Mouse (Mus musculus) intestine, postnatal 0 days (tissue): ENCODE measurements at regions not wholly inside any gene's neighbourhood (a gene's known extent, or its start where the extent isn't known, plus 50 kb on each side); places are given as distances from the start of the nearest gene placed in this dataset.

ENCODE experiments used
- ATAC-seq: fragments of 200-750 bp; cut with Nextera tagmentation; 2 replicates; pipeline ENCODE4 v1.8.0; 2017; ENCODE audit warnings: mild to moderate bottlenecking, moderate TSS enrichment, moderate library complexity
- H3K27ac ChIP-seq: fragments of 300-500 bp; sonication (generic); 2 replicates; pipeline ENCODE4 v1.5.1; 2014; ENCODE audit warnings: mild to moderate bottlenecking, low read depth, low read length, moderate library complexity
- H3K27me3 ChIP-seq: fragments of 300-500 bp; sonication (generic); replicated peaks from 2 replicates; pipeline ENCODE4 v1.6.1; 2014; ENCODE audit warnings: low read length, mixed read lengths; ENCODE audit not compliant: control insufficient read depth, insufficient read depth
- H3K36me3 ChIP-seq: fragments of 300-500 bp; sonication (generic); 2 replicates; pipeline ENCODE4 v1.6.1; 2014; ENCODE audit warnings: mild to moderate bottlenecking, moderate library complexity; ENCODE audit not compliant: control insufficient read depth, insufficient read depth
- H3K4me1 ChIP-seq: fragments of 300-500 bp; sonication (generic); replicated peaks from 2 replicates; pipeline ENCODE4 v1.6.1; 2014; ENCODE audit warnings: antibody characterized with exemption, low read length, mixed read lengths; ENCODE audit not compliant: control insufficient read depth, insufficient read depth
- H3K4me2 ChIP-seq: fragments of 300-500 bp; sonication (generic); replicated peaks from 2 replicates; pipeline ENCODE4 v1.6.1; 2014; ENCODE audit warnings: low read depth, mild to moderate bottlenecking, moderate library complexity
- H3K4me3 ChIP-seq: fragments of 300-500 bp; sonication (generic); 2 replicates; pipeline ENCODE4 v1.5.1; 2014; ENCODE audit warnings: low read depth, low read length
- H3K9ac ChIP-seq: fragments of 300-500 bp; sonication (generic); 2 replicates; pipeline ENCODE4 v1.6.1; 2014; ENCODE audit warnings: mild to moderate bottlenecking, low read depth, low read length
- H3K9me3 ChIP-seq: fragments of 300-500 bp; sonication (generic); 2 replicates; pipeline ENCODE4 v1.6.1; 2016; ENCODE audit warnings: mixed run types; ENCODE audit not compliant: control insufficient read depth
- CTCF ChIP-seq: sonication (generic); IDR thresholded peaks from 2 replicates; pipeline ENCODE4 v1.5.1; 2016; ENCODE audit warnings: low read depth, mild to moderate bottlenecking, control low read depth, antibody characterized with exemption, moderate library complexity
- WGBS: fragments of 180-500 bp; shearing (Covaris S2); extraction: QIAGEN DNeasy Blood & Tissue Kit; methylation state at CpG from one replicate; pipeline ENCODE4 v1.1.7; 2014; 5-methylcytosine and 5-hydroxymethylcytosine counted together

DNA sequence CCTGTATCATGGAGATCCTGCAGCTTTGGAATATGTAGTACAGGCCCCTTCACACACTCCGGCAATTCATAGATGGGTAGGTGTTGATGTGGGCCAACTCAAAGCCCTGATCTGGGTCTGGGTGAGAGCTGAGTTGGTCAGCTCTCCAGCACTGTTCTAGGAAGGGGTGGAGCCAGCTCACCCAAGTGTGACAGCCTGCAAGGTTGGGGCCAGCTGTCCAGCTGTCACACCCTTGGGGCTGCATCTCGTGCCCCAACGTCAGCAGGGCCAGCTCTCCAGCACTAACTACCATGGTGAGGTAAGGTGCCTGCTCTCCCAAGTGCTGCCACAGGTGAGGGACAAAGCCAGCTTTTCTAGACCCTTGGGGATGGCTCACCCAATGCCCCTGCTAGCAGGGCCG, 115.6 kb upstream of the Tdrd3 start:
- H3K4me2 ChIP-seq = no peak overlapping the region
- WGBS = 78% methylated on average over 4 of the region's 4 CpGs
- H3K9ac ChIP-seq = no peak overlapping the region
- no peaks in the 10 kb centered on the region for H3K36me3 ChIP-seq
- H3K9me3 ChIP-seq = no peaks in the 10 kb centered on the region
- H3K27ac ChIP-seq = no peak overlapping the region
- no peaks in the 10 kb centered on the region for H3K4me1 ChIP-seq
- H3K4me3 ChIP-seq = no peak overlapping the region
- ATAC-seq = no peak
- no peaks in the 10 kb centered on the region for H3K27me3 ChIP-seq
- TF ChIP-seq CTCF = no peak

DNA sequence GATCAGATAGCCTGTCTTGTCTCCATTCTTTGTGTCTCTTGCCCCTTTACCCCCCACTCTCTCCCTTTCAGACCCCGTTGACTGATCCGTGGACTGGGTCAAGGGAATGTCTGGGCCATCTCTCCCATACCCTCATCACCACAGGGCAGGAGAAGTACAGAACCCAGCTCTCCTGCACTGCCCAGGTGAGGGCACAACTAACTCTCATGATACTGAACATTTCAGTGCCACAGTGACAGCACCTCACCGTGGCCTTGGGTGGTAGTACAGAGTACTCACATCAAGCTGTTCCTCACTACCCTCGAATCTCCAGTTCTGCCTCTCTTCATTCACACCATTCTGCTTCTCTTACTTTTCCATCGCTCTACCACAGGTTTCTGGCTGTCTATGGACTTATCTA, 114.9 kb upstream of the Tdrd3 start:
- no peak overlapping the region for H3K9ac ChIP-seq
- 69% methylated on average over 5 of the region's 5 CpGs for WGBS
- H3K27ac ChIP-seq = no peak overlapping the region
- no peak for ATAC-seq
- H3K9me3 ChIP-seq = no peaks in the 10 kb centered on the region
- no peaks in the 10 kb centered on the region for H3K4me1 ChIP-seq
- H3K27me3 ChIP-seq = no peaks in the 10 kb centered on the region
- no peak overlapping the region for H3K4me3 ChIP-seq
- H3K4me2 ChIP-seq = no peak overlapping the region
- peak; percentile 25; the same call in 1 of the 2 replicates for TF ChIP-seq CTCF
- H3K36me3 ChIP-seq = no peaks in the 10 kb centered on the region

DNA sequence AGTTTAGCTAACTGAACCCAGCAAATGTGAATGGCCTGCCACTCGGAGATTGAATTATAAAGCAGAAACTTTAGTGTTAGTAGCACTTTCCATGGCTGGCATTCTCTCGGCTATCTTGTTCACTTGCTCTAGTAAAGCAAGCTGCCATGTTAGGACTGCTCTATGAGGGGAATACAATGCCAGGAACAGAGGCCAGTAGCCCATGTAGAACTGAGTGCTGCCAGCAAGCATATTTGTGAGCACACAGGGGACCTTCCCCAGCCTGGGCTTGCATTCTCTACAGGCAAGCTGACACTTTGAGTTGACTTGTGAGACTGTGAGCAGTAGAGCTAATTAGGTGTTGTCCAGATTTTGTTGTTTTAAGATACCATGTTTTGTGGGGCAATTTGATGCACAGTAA, 111.0 kb upstream of the Tdrd3 start:
- Histone ChIP-seq H3K27me3 (no peaks in the 10 kb centered on the region), H3K9ac (no peak overlapping the region), H3K4me2 (no peak overlapping the region), H3K4me3 (no peak overlapping the region), H3K27ac (no peak overlapping the region), H3K36me3 (no peaks in the 10 kb centered on the region), H3K4me1 (no peaks in the 10 kb centered on the region), H3K9me3 (no peaks in the 10 kb centered on the region)
- no peak for TF ChIP-seq CTCF
- WGBS = 84% methylated on average over 2 of the region's 2 CpGs
- no peak for ATAC-seq

- H3K4me1 ChIP-seq = no peaks in the 10 kb centered on the region
- H3K9ac ChIP-seq = no peak overlapping the region
- WGBS = 79% methylated on average over 7 of the region's 7 CpGs
- ATAC-seq = no peak
- H3K4me3 ChIP-seq = no peak overlapping the region
- no peak overlapping the region for H3K27ac ChIP-seq
- no peaks in the 10 kb centered on the region for H3K27me3 ChIP-seq
- no peak for TF ChIP-seq CTCF
- H3K4me2 ChIP-seq = no peak overlapping the region
- H3K36me3 ChIP-seq = no peaks in the 10 kb centered on the region
- H3K9me3 ChIP-seq = no peaks in the 10 kb centered on the region
Observed at GRCm38 (mm10) chr14:87306011-87306410, 110.4 kb upstream of the Tdrd3 start.

DNA sequence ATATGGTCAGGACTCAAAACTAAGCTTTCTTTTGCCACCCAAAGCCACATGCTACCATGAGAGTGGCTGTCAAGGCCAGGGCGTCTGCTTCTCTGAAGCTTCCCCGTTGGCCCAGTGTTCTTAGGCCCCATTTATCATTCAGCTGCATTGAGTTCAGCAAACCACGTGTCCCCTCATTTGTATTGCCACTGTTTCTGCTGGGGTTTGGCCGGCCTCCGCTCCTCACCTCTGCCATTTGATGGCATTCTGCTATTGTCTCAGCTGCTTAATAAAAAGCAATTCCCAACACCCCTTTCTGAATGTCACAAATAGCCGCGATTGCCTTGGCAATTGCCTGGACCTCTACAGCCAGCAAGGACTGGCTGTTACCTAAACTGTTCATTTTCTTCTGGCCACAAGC, 108.4 kb upstream of the Tdrd3 start:
- H3K27me3 ChIP-seq = no peaks in the 10 kb centered on the region
- H3K4me3 ChIP-seq = no peak overlapping the region
- no peak for TF ChIP-seq CTCF
- H3K9me3 ChIP-seq = no peaks in the 10 kb centered on the region
- no peaks in the 10 kb centered on the region for H3K36me3 ChIP-seq
- WGBS = 73% methylated on average over 7 of the region's 7 CpGs
- no peaks in the 10 kb centered on the region for H3K4me1 ChIP-seq
- no peak overlapping the region for H3K4me2 ChIP-seq
- no peak overlapping the region for H3K27ac ChIP-seq
- H3K9ac ChIP-seq = no peak overlapping the region
- ATAC-seq = no peak

GRCm38 (mm10) chr14:87312318-87312717, 104.1 kb upstream of the Tdrd3 start:
- 82% methylated on average over 5 of the region's 5 CpGs for WGBS
- no peaks in the 10 kb centered on the region for H3K4me1 ChIP-seq
- no peak overlapping the region for H3K4me2 ChIP-seq
- no peak for TF ChIP-seq CTCF
- ATAC-seq = no peak
- no peaks in the 10 kb centered on the region for H3K36me3 ChIP-seq
- no peaks in the 10 kb centered on the region for H3K9me3 ChIP-seq
- H3K27ac ChIP-seq = no peak overlapping the region
- H3K4me3 ChIP-seq = no peak overlapping the region
- no peaks in the 10 kb centered on the region for H3K27me3 ChIP-seq
- no peak overlapping the region for H3K9ac ChIP-seq
